In genomic region chr15:82139196-82139595, GRCm38 (mm10) we compare ENCODE assay signal across 8 mouse cellular contexts. TPM values are rescaled to one million over a fixed set of nuclear protein-coding genes. Genes with fewer than 3 reads are reported as not detected.
DNase-seq lines count a peak whose midpoint lies in the region; ATAC-seq and TF ChIP-seq lines count a peak whose summit lies in the region.

No protein-coding gene starts in this region.

- intact Hi-C loops in gastrocnemius, adult 2 months (cut with DNase I), result loop anchor here (2.0 kb wide), 1 partner anchor 98 kb away; no protein-coding TSS in a partner anchor

- H3K27ac ChIP-seq in gastrocnemius, adult 2 months, result no peak overlapping the region
- H3K27ac ChIP-seq in midbrain, embryonic 11.5 days (ENCODE audit: low read depth, low read length), result no peak overlapping the region
- no peak overlapping the region for H3K27ac ChIP-seq in midbrain, embryonic 15.5 days

- H3K9ac ChIP-seq in midbrain, embryonic 11.5 days (ENCODE audit: low read length), result no peak overlapping the region
- no peak overlapping the region for H3K9ac ChIP-seq in midbrain, embryonic 15.5 days

- no peak for DNase-seq in gastrocnemius, adult 2 months
- DNase-seq in gastrocnemius, postnatal 4 days (ENCODE audit: low spot score in 2 of 2), result no peak
- peak; percentile 81 for DNase-seq in midbrain, embryonic 11.5 days (ENCODE audit: low spot score, missing footprints)
- peak; percentile 33 for DNase-seq in T-cell, adult 2 months (ENCODE audit: low spot score)
- peak; percentile 70 for DNase-seq in naive thymus-derived CD4-positive, alpha-beta T cell, adult 2 months (ENCODE audit: low read depth)
- no peak for DNase-seq in left cerebral cortex, adult 9 months (ENCODE audit: low spot score in 2 of 2)

- H3K4me3 ChIP-seq in gastrocnemius, adult 2 months, result no peak overlapping the region
- H3K4me3 ChIP-seq in midbrain, embryonic 11.5 days (ENCODE audit: low read depth, low read length), result no peak overlapping the region
- H3K4me3 ChIP-seq in midbrain, embryonic 15.5 days, result no peak overlapping the region

- no peaks in the 10 kb centered on the region for H3K9me3 ChIP-seq in midbrain, embryonic 11.5 days (ENCODE audit: control insufficient read depth, low read length)
- H3K9me3 ChIP-seq in midbrain, embryonic 15.5 days, result no peaks in the 10 kb centered on the region

- H3K4me1 ChIP-seq in midbrain, embryonic 11.5 days (ENCODE audit: control insufficient read depth, insufficient read depth, low read length), result peaks cover 3% of the 10 kb centered on the region; the same call in 1 of the 2 replicates
- 0 out of 2 replicates have a peak, but pooled peaks cover 3% of the 10 kb centered on the region for H3K4me1 ChIP-seq in midbrain, embryonic 15.5 days

- ATAC-seq in midbrain, embryonic 11.5 days (ENCODE audit: low FRiP score), result no peak
- no peak for ATAC-seq in midbrain, embryonic 15.5 days (replicated peaks)
- ATAC-seq in erythroid progenitor cell, adult 5-6 weeks (replicated peaks; ENCODE audit: low FRiP score, poor library complexity, severe bottlenecking), result no peak

- 87% methylated on average over 8 of the region's 8 CpGs for WGBS in midbrain, embryonic 11.5 days
- 90% methylated on average over 8 of the region's 8 CpGs for WGBS in midbrain, embryonic 15.5 days

- peak; percentile 55 for TF ChIP-seq CTCF in gastrocnemius, adult 2 months (IDR thresholded peaks at IDR 0.05)

- H3K27me3 ChIP-seq in midbrain, embryonic 11.5 days (ENCODE audit: control insufficient read depth, insufficient read depth, low read length), result no peaks in the 10 kb centered on the region
- H3K27me3 ChIP-seq in midbrain, embryonic 15.5 days (replicated peaks), result no peaks in the 10 kb centered on the region

- H3K4me2 ChIP-seq in midbrain, embryonic 11.5 days, result no peak overlapping the region
- H3K4me2 ChIP-seq in midbrain, embryonic 15.5 days, result no peak overlapping the region

- no peaks in the 10 kb centered on the region; the same call in 1 of the 2 replicates for H3K36me3 ChIP-seq in midbrain, embryonic 11.5 days (ENCODE audit: control insufficient read depth, insufficient read depth, low read length)
- H3K36me3 ChIP-seq in midbrain, embryonic 15.5 days (replicated peaks), result no peaks in the 10 kb centered on the region

RNA-seq across cellular contexts. Expression of gene Srebf2, which starts 7.8 kb away (rescaled TPM):
- total RNA-seq in gastrocnemius, adult 2 months (2021), result 10 to 100 TPM; 11.4 to 17.4 TPM
- total RNA-seq in gastrocnemius, postnatal 4 days (2021), result 10 to 100 TPM; 77.9 to 96.4 TPM
- 148 and 170 TPM in 2 replicates for polyA plus RNA-seq in midbrain, embryonic 11.5 days (2014; fragmentation: Nextera tagmentation; extraction: Ambion mirVana)
- polyA plus RNA-seq in midbrain, embryonic 15.5 days (2015; fragmentation: Nextera tagmentation; extraction: Ambion mirVana), result 220 and 224 TPM in 2 replicates
- total RNA-seq in erythroid progenitor cell, adult 5-6 weeks (2015; ENCODE audit: low replicate concordance), result 40.7 and 42.9 TPM in 2 replicates
- total RNA-seq in erythroid progenitor cell, adult 5-6 weeks (2017; ENCODE audit: low replicate concordance), result 36.2 and 43.0 TPM in 2 replicates

RNA-seq across cellular contexts. Expression of gene Ccdc134, which starts 11.5 kb away (rescaled TPM):
- total RNA-seq in gastrocnemius, adult 2 months (2021), result 10 to 100 TPM; 11.8 to 12.4 TPM
- 10 to 100 TPM; 45.5 to 49.4 TPM for total RNA-seq in gastrocnemius, postnatal 4 days (2021)
- 17.2 and 18.5 TPM in 2 replicates for polyA plus RNA-seq in midbrain, embryonic 11.5 days (2014; fragmentation: Nextera tagmentation; extraction: Ambion mirVana)
- polyA plus RNA-seq in midbrain, embryonic 15.5 days (2015; fragmentation: Nextera tagmentation; extraction: Ambion mirVana), result 12.2 and 12.7 TPM in 2 replicates
- total RNA-seq in erythroid progenitor cell, adult 5-6 weeks (2015; ENCODE audit: low replicate concordance), result 2.9 and 12.6 TPM in 2 replicates
- total RNA-seq in erythroid progenitor cell, adult 5-6 weeks (2017; ENCODE audit: low replicate concordance), result 5.5 and 5.8 TPM in 2 replicates

Comparison
In these comparisons a context has a peak if more than half of its experiments do, and no peak if none do; other contexts are left out.
1. DNase-seq: peak in midbrain, embryonic 11.5 days (single experiment), T-cell, adult 2 months (single experiment) and naive thymus-derived CD4-positive, alpha-beta T cell, adult 2 months (single experiment); none in gastrocnemius, adult 2 months (single experiment), gastrocnemius, postnatal 4 days (0 of 2) and left cerebral cortex, adult 9 months (0 of 2).